In the genomic region with DNA sequence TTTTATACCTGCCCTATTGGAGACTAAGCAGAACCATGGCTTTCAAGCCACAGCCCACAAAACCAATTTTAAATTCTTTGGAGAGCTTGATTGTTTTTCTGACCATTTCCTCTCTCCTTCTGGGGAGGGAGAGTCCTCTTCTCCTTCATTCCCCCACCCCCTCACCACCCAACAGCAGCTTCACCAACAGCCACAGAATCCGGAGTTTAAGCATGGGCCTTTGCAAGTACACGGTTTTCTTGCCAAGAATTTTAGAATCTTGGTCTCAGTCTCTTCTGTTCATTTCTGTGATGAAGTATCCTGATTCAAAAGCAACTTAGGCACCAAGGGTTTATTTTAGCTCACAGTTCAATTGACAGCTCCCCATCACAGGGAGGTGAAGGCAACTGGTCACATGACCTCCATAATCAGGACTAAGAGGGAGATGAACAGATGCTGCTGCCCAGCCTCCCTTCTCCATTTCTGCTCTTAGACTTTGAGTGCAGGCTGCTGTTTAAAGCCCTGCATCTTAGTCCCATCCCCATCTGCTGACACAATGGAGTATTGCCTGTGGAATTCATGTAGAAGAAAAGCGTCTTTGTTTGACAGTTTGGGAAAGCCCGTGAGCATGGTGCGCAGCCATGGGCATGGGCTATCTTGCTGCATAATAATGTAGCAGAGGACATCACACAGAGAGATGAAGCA, we compare ENCODE assay signal across 15 mouse cellular contexts.
"Had no signal": no experiment of that assay in that cellular context is flagged by ENCODE, and none has a peak within 500 bp of the region (broad histone marks: within the 10 kb centered on the region; RNA-seq: fewer than 3 reads in every experiment).

No protein-coding gene starts in this region.

- DNase-seq: kidney, adult 11 months; kidney, adult 9 months; kidney, postnatal 36 days; lung, embryonic 14.5 days; lung, postnatal 10 days; lung, postnatal 4 days; right cerebral cortex, postnatal 4 days; spleen, adult 18-20 months; thymus, adult 2 months; thymus, postnatal 25 days had no signal

- H3K4me3 ChIP-seq: limb, embryonic 10.5 days; liver, embryonic 12.5 days; midbrain, embryonic 12.5 days; neural tube, embryonic 15.5 days had no signal

- H3K27ac ChIP-seq: kidney, postnatal 0 days; limb, embryonic 10.5 days; liver, embryonic 12.5 days; midbrain, embryonic 12.5 days; neural tube, embryonic 15.5 days had no signal
